Comparison of ENCODE assay signal across 8 mouse cellular contexts in genomic region chr6:52172501-52172900, GRCm38 (mm10). TPM values are rescaled to one million over a fixed set of nuclear protein-coding genes. Genes with fewer than 3 reads are reported as not detected.
DNase-seq lines count a peak whose midpoint lies in the region; ATAC-seq and TF ChIP-seq lines count a peak whose summit lies in the region.

No protein-coding gene starts in this region.

- H3K27me3 ChIP-seq in spleen, adult 2 months (ENCODE audit: control insufficient read depth, insufficient read depth, low read length): peaks cover 2% of the 10 kb centered on the region; the same call in 1 of the 2 replicates
- H3K27me3 ChIP-seq in forebrain, embryonic 14.5 days (replicated peaks; ENCODE audit: control insufficient read depth, insufficient read depth, low read length): peaks cover 96% of the 10 kb centered on the region
- H3K27me3 ChIP-seq in hindbrain, embryonic 15.5 days: peaks cover 12% of the 10 kb centered on the region; the same call in 1 of the 2 replicates
- peaks cover 97% of the 10 kb centered on the region for H3K27me3 ChIP-seq in liver, embryonic 11.5 days (replicated peaks; ENCODE audit: control insufficient read depth, insufficient read depth, low read length)
- H3K27me3 ChIP-seq in neural tube, embryonic 12.5 days (replicated peaks): no peaks in the 10 kb centered on the region

- H3K27ac ChIP-seq in spleen, adult 2 months (ENCODE audit: insufficient read depth, low read length): peak overlapping the region; percentile 41
- no peak overlapping the region for H3K27ac ChIP-seq in forebrain, embryonic 14.5 days (ENCODE audit: low read depth, low read length)
- peak overlapping the region; percentile 95 for H3K27ac ChIP-seq in hindbrain, embryonic 15.5 days (replicated peaks)
- H3K27ac ChIP-seq in liver, embryonic 11.5 days (ENCODE audit: low read depth, low read length): peak overlapping the region; percentile 74
- H3K27ac ChIP-seq in neural tube, embryonic 12.5 days: peak overlapping the region; percentile 96

- H3K4me2 ChIP-seq in forebrain, embryonic 14.5 days (ENCODE audit: low read length): peak overlapping the region; percentile 31
- peak overlapping the region; percentile 97 for H3K4me2 ChIP-seq in hindbrain, embryonic 15.5 days
- H3K4me2 ChIP-seq in liver, embryonic 11.5 days: peak overlapping the region; percentile 58
- H3K4me2 ChIP-seq in neural tube, embryonic 12.5 days (replicated peaks): peak overlapping the region; percentile 99

- H3K4me3 ChIP-seq in spleen, adult 2 months (ENCODE audit: extremely low read depth, insufficient read depth, insufficient read length): no peak overlapping the region
- H3K4me3 ChIP-seq in forebrain, embryonic 14.5 days (ENCODE audit: low read depth, low read length): no peak overlapping the region
- peak overlapping the region; percentile 51 for H3K4me3 ChIP-seq in hindbrain, embryonic 15.5 days
- peak overlapping the region; percentile 36 for H3K4me3 ChIP-seq in liver, embryonic 11.5 days (ENCODE audit: low read depth, low read length)
- peak overlapping the region; percentile 32 for H3K4me3 ChIP-seq in neural tube, embryonic 12.5 days

- no peak overlapping the region for H3K9ac ChIP-seq in forebrain, embryonic 14.5 days (ENCODE audit: low read length)
- H3K9ac ChIP-seq in hindbrain, embryonic 15.5 days: peak overlapping the region; percentile 68
- H3K9ac ChIP-seq in liver, embryonic 11.5 days (ENCODE audit: low read depth, low read length): peak overlapping the region; percentile 44
- peak overlapping the region; percentile 99 for H3K9ac ChIP-seq in neural tube, embryonic 12.5 days

- no peaks in the 10 kb centered on the region for H3K9me3 ChIP-seq in forebrain, embryonic 14.5 days (replicated peaks; ENCODE audit: control insufficient read depth, low read length)
- H3K9me3 ChIP-seq in hindbrain, embryonic 15.5 days: no peaks in the 10 kb centered on the region
- H3K9me3 ChIP-seq in liver, embryonic 11.5 days (ENCODE audit: control insufficient read depth, low read length): no peaks in the 10 kb centered on the region
- H3K9me3 ChIP-seq in neural tube, embryonic 12.5 days: no peaks in the 10 kb centered on the region

- H3K36me3 ChIP-seq in spleen, adult 2 months (ENCODE audit: control insufficient read depth, insufficient read depth, low read length): no peaks in the 10 kb centered on the region
- H3K36me3 ChIP-seq in forebrain, embryonic 14.5 days (ENCODE audit: control insufficient read depth, insufficient read depth, low read length): no peaks in the 10 kb centered on the region
- no peaks in the 10 kb centered on the region for H3K36me3 ChIP-seq in hindbrain, embryonic 15.5 days
- no peaks in the 10 kb centered on the region for H3K36me3 ChIP-seq in liver, embryonic 11.5 days (ENCODE audit: control insufficient read depth, insufficient read depth, low read length)
- H3K36me3 ChIP-seq in neural tube, embryonic 12.5 days: peaks cover 21% of the 10 kb centered on the region

- TF ChIP-seq CTCF in spleen, adult 2 months (IDR thresholded peaks at IDR 0.05; ENCODE audit: extremely low read depth, insufficient read depth, insufficient read length, insufficient replicate concordance): no peak

- no peak for TF ChIP-seq POLR2A in spleen, adult 2 months (IDR thresholded peaks at IDR 0.05; ENCODE audit: low read depth, low read length)

- peak; percentile 42; the same call in 1 of the 2 replicates for ATAC-seq in forebrain, embryonic 14.5 days
- peak; percentile 91 for ATAC-seq in hindbrain, embryonic 15.5 days (ENCODE audit: low FRiP score, low read depth)
- ATAC-seq in liver, embryonic 11.5 days (replicated peaks; ENCODE audit: low FRiP score): 0 out of 2 replicates have a peak, but pooled peaks have one; percentile 46
- ATAC-seq in neural tube, embryonic 12.5 days (ENCODE audit: low FRiP score, low read depth): peak; percentile 55

- no peaks in the 10 kb centered on the region for H3K4me1 ChIP-seq in spleen, adult 2 months (ENCODE audit: control insufficient read depth, insufficient read depth, insufficient read length)
- H3K4me1 ChIP-seq in forebrain, embryonic 14.5 days (ENCODE audit: control insufficient read depth, insufficient read depth, low read length): no peaks in the 10 kb centered on the region
- H3K4me1 ChIP-seq in hindbrain, embryonic 15.5 days (replicated peaks): peaks cover 37% of the 10 kb centered on the region
- H3K4me1 ChIP-seq in liver, embryonic 11.5 days (replicated peaks; ENCODE audit: control insufficient read depth, insufficient read depth, low read length): peaks cover 17% of the 10 kb centered on the region
- H3K4me1 ChIP-seq in neural tube, embryonic 12.5 days: peaks cover 80% of the 10 kb centered on the region

- 82% methylated on average over 35 of the region's 35 CpGs for WGBS in spleen, adult 2 months
- WGBS in forebrain, embryonic 14.5 days: under 1% methylated on average over 35 of the region's 35 CpGs
- under 1% methylated on average over 35 of the region's 35 CpGs for WGBS in hindbrain, embryonic 15.5 days
- 1% methylated on average over 35 of the region's 35 CpGs for WGBS in liver, embryonic 11.5 days
- WGBS in neural tube, embryonic 12.5 days: under 1% methylated on average over 35 of the region's 35 CpGs

- DNase-seq in spleen, adult 2 months (ENCODE audit: low read depth in 1 of 2, low spot score in 2 of 2): no peak
- no peak for DNase-seq in spleen, postnatal 4 days (ENCODE audit: low spot score in 2 of 2)
- peak; percentile 46 for DNase-seq in forebrain, embryonic 14.5 days (ENCODE audit: low spot score)
- DNase-seq in liver, embryonic 11.5 days (ENCODE audit: low spot score): peak; percentile 87
- no peak for DNase-seq in left cerebral cortex, adult 18-20 months (ENCODE audit: low spot score in 2 of 2)
- DNase-seq in right cerebral cortex, adult 18-20 months: no peak

RNA-seq across cellular contexts. Expression of gene 5730596B20Rik, which starts 4.8 kb away (rescaled TPM):
- polyA plus RNA-seq in spleen, adult 2 months (2012; rRNA removed): not detected in 2 replicates
- not detected in 2 replicates for polyA plus RNA-seq in forebrain, embryonic 14.5 days (2014; fragmentation: Nextera tagmentation; extraction: Ambion mirVana)
- polyA plus RNA-seq in hindbrain, embryonic 15.5 days (2015; fragmentation: Nextera tagmentation; extraction: Ambion mirVana): 4.0 and 4.3 TPM in 2 replicates
- 0.60 and 1.0 TPM in 2 replicates for polyA plus RNA-seq in liver, embryonic 11.5 days (2014; fragmentation: Nextera tagmentation; extraction: Ambion mirVana)
- polyA plus RNA-seq in neural tube, embryonic 12.5 days (2016; fragmentation: Nextera tagmentation; extraction: Ambion mirVana): 6.4 and 7.0 TPM in 2 replicates
- total RNA-seq in left cerebral cortex, adult 18-20 months (2021): not detected

RNA-seq across cellular contexts. Expression of gene Hoxa2, which starts 7.9 kb away (rescaled TPM):
- polyA plus RNA-seq in spleen, adult 2 months (2012; rRNA removed): 0.27 and 0.65 TPM in 2 replicates
- polyA plus RNA-seq in forebrain, embryonic 14.5 days (2014; fragmentation: Nextera tagmentation; extraction: Ambion mirVana): not detected in 2 replicates
- 22.4 and 26.8 TPM in 2 replicates for polyA plus RNA-seq in hindbrain, embryonic 15.5 days (2015; fragmentation: Nextera tagmentation; extraction: Ambion mirVana)
- 4.3 and 4.5 TPM in 2 replicates for polyA plus RNA-seq in liver, embryonic 11.5 days (2014; fragmentation: Nextera tagmentation; extraction: Ambion mirVana)
- polyA plus RNA-seq in neural tube, embryonic 12.5 days (2016; fragmentation: Nextera tagmentation; extraction: Ambion mirVana): 25.6 and 34.2 TPM in 2 replicates
- not detected for total RNA-seq in left cerebral cortex, adult 18-20 months (2021)

RNA-seq across cellular contexts. Expression of gene Hoxa1, which starts 14.4 kb away (rescaled TPM):
- polyA plus RNA-seq in spleen, adult 2 months (2012; rRNA removed): 0.12 and 0.21 TPM in 2 replicates
- polyA plus RNA-seq in forebrain, embryonic 14.5 days (2014; fragmentation: Nextera tagmentation; extraction: Ambion mirVana): not detected in 2 replicates
- polyA plus RNA-seq in hindbrain, embryonic 15.5 days (2015; fragmentation: Nextera tagmentation; extraction: Ambion mirVana): 1.3 and 1.8 TPM in 2 replicates
- 2.6 and 3.2 TPM in 2 replicates for polyA plus RNA-seq in liver, embryonic 11.5 days (2014; fragmentation: Nextera tagmentation; extraction: Ambion mirVana)
- 4.7 and 5.0 TPM in 2 replicates for polyA plus RNA-seq in neural tube, embryonic 12.5 days (2016; fragmentation: Nextera tagmentation; extraction: Ambion mirVana)
- not detected for total RNA-seq in left cerebral cortex, adult 18-20 months (2021)

RNA-seq across cellular contexts. Expression of gene Hoxa4, which starts 19.1 kb away (rescaled TPM):
- 0.68 and 0.79 TPM in 2 replicates for polyA plus RNA-seq in spleen, adult 2 months (2012; rRNA removed)
- polyA plus RNA-seq in forebrain, embryonic 14.5 days (2014; fragmentation: Nextera tagmentation; extraction: Ambion mirVana): not detected in 2 replicates
- 10.6 and 12.2 TPM in 2 replicates for polyA plus RNA-seq in hindbrain, embryonic 15.5 days (2015; fragmentation: Nextera tagmentation; extraction: Ambion mirVana)
- 2.3 and 3.1 TPM in 2 replicates for polyA plus RNA-seq in liver, embryonic 11.5 days (2014; fragmentation: Nextera tagmentation; extraction: Ambion mirVana)
- 7.1 and 9.7 TPM in 2 replicates for polyA plus RNA-seq in neural tube, embryonic 12.5 days (2016; fragmentation: Nextera tagmentation; extraction: Ambion mirVana)
- not detected for total RNA-seq in left cerebral cortex, adult 18-20 months (2021)

RNA-seq across cellular contexts. Expression of gene Hoxa5, which starts 31.9 kb away (rescaled TPM):
- 1.3 and 1.8 TPM in 2 replicates for polyA plus RNA-seq in spleen, adult 2 months (2012; rRNA removed)
- 0.26 TPM in 1 of 2 replicates, not detected in the other for polyA plus RNA-seq in forebrain, embryonic 14.5 days (2014; fragmentation: Nextera tagmentation; extraction: Ambion mirVana)
- polyA plus RNA-seq in hindbrain, embryonic 15.5 days (2015; fragmentation: Nextera tagmentation; extraction: Ambion mirVana): 105 and 115 TPM in 2 replicates
- 8.0 and 9.7 TPM in 2 replicates for polyA plus RNA-seq in liver, embryonic 11.5 days (2014; fragmentation: Nextera tagmentation; extraction: Ambion mirVana)
- polyA plus RNA-seq in neural tube, embryonic 12.5 days (2016; fragmentation: Nextera tagmentation; extraction: Ambion mirVana): 72.6 and 76.1 TPM in 2 replicates
- not detected for total RNA-seq in left cerebral cortex, adult 18-20 months (2021)

Comparison
In these comparisons a context has a peak if more than half of its experiments do, and no peak if none do; other contexts are left out.
1. DNase-seq: peak in forebrain, embryonic 14.5 days (single experiment) and liver, embryonic 11.5 days (single experiment); none in spleen, adult 2 months (0 of 2), spleen, postnatal 4 days (0 of 2), left cerebral cortex, adult 18-20 months (0 of 2) and right cerebral cortex, adult 18-20 months (single experiment).
2. H3K4me3 ChIP-seq: peak in hindbrain, embryonic 15.5 days (single experiment), liver, embryonic 11.5 days (single experiment) and neural tube, embryonic 12.5 days (single experiment); none in spleen, adult 2 months (single experiment) and forebrain, embryonic 14.5 days (single experiment).
3. H3K4me2 ChIP-seq: peak in every context shown above with its lines; median percentile 99 in neural tube, embryonic 12.5 days; 97 in hindbrain, embryonic 15.5 days; 58 in liver, embryonic 11.5 days; 31 in forebrain, embryonic 14.5 days.
4. Peak in every context shown above with its lines, with median percentiles within 50 percentile points of each other: ATAC-seq.